Mouse (Mus musculus) CH12F3 (cell line): ENCODE data around the gene Sycp1.

Source experiments
- in situ Hi-C: fragments of 300-500 bp; cut with MboI; formaldehyde crosslinking; loops from 2 replicates; pipeline ENCODE4 v1.14.3; 2020; ENCODE audit warnings: low sequenced_read_pairs

The Sycp1 gene

GRCm38 (mm10) chr3:102935451-102936354 is at the start of gene Sycp1:
Gene Sycp1 (minus strand): TSS chr3:102936100.
- in situ Hi-C loops: no loop called here

GRCm38 (mm10) chr3:102980349-102980736 is 44.4 kb upstream of the Sycp1 start:
- in situ Hi-C loops: no loop called here

- in situ Hi-C loops: no loop called here
These were observed 43.8 kb upstream of the Sycp1 start for GRCm38 (mm10) chr3:102979550-102980348.

GRCm38 (mm10) chr3:102976906-102977305 is 41.0 kb upstream of the Sycp1 start:
- in situ Hi-C loops: no loop called here

GRCm38 (mm10) chr3:102970508-102970907 is 34.6 kb upstream of the Sycp1 start:
- in situ Hi-C loops: no loop called here

GRCm38 (mm10) chr3:102970067-102970466 is 34.2 kb upstream of the Sycp1 start:
- in situ Hi-C loops: no loop called here

- in situ Hi-C loops: no loop called here
These were observed 28.1 kb upstream of the Sycp1 start, which contains the start of gene Nr1h5 for GRCm38 (mm10) chr3:102964033-102964432. Gene Nr1h5 (minus strand): TSS chr3:102964133.

- in situ Hi-C loops: no loop called here
These were observed 19.7 kb upstream of the Sycp1 start for GRCm38 (mm10) chr3:102955596-102955995.

- in situ Hi-C loops: no loop called here
These were observed 19.2 kb upstream of the Sycp1 start for GRCm38 (mm10) chr3:102955143-102955542.

GRCm38 (mm10) chr3:102954476-102954875 is 18.6 kb upstream of the Sycp1 start:
- in situ Hi-C loops: no loop called here

GRCm38 (mm10) chr3:102946861-102947260 is 11.0 kb upstream of the Sycp1 start:
- in situ Hi-C loops: no loop called here

GRCm38 (mm10) chr3:102946312-102946711 is 10.4 kb upstream of the Sycp1 start:
- in situ Hi-C loops: no loop called here

- in situ Hi-C loops: no loop called here
These were observed 2.2 kb upstream of the Sycp1 start for GRCm38 (mm10) chr3:102938100-102938499.

- in situ Hi-C loops: no loop called here
These were observed 36.8 kb downstream of the Sycp1 start for GRCm38 (mm10) chr3:102899136-102899535.

- in situ Hi-C loops: no loop called here
These were observed 55.4 kb downstream of the Sycp1 start for GRCm38 (mm10) chr3:102880529-102880928.

GRCm38 (mm10) chr3:102848661-102849060 is 87.2 kb downstream of the Sycp1 start:
- in situ Hi-C loops: no loop called here

- in situ Hi-C loops: no loop called here
These were observed 93.5 kb downstream of the Sycp1 start for GRCm38 (mm10) chr3:102842386-102842785.

GRCm38 (mm10) chr3:102803937-102804336 is 132.0 kb downstream of the Sycp1 start:
- in situ Hi-C loops: no loop called here

- in situ Hi-C loops: no loop called here
These were observed 148.5 kb downstream of the Sycp1 start for GRCm38 (mm10) chr3:102787369-102787768.

- in situ Hi-C loops: no loop called here
These were observed 153.3 kb downstream of the Sycp1 start, which contains the start of gene Tshb for GRCm38 (mm10) chr3:102782618-102783017. Gene Tshb (minus strand): TSS chr3:102782718.

GRCm38 (mm10) chr3:102773018-102773417 is 162.9 kb downstream of the Sycp1 start:
- in situ Hi-C loops: no loop called here
